Mouse (Mus musculus) embryonic facial prominence, embryonic 14.5 days (tissue): ENCODE results near the gene Tead3. TPM values are rescaled to one million over a fixed set of nuclear protein-coding genes. Genes with fewer than 3 reads are reported as not detected.

ENCODE experiments used
- ATAC-seq: fragments of 200-750 bp; cut with Nextera tagmentation; 2 replicates; pipeline ENCODE4 v1.8.0; 2017; ENCODE audit warnings: low read depth, moderate number of reproducible peaks, moderate TSS enrichment
- DNase-seq: peaks from one replicate; pipeline ENCODE4 v3.0.0-alpha.2; 2015; ENCODE audit warnings: low spot score
- H3K27ac ChIP-seq: fragments of 300-500 bp; sonication (generic); replicated peaks from 2 replicates; pipeline ENCODE4 v1.5.1; 2014; ENCODE audit warnings: low read depth, mild to moderate bottlenecking, low read length, moderate library complexity
- H3K27me3 ChIP-seq: fragments of 300-500 bp; sonication (generic); replicated peaks from 2 replicates; pipeline ENCODE4 v1.6.1; 2014; ENCODE audit warnings: low read length; ENCODE audit not compliant: control insufficient read depth, insufficient read depth
- H3K36me3 ChIP-seq: fragments of 300-500 bp; sonication (generic); 2 replicates; pipeline ENCODE4 v1.6.1; 2014; ENCODE audit warnings: low read length, mixed read lengths; ENCODE audit not compliant: control insufficient read depth, insufficient read depth
- H3K4me1 ChIP-seq: fragments of 300-500 bp; sonication (generic); 2 replicates; pipeline ENCODE4 v1.6.1; 2014; ENCODE audit warnings: antibody characterized with exemption, low read length; ENCODE audit not compliant: control insufficient read depth, insufficient read depth
- H3K4me2 ChIP-seq: fragments of 300-500 bp; sonication (generic); 2 replicates; pipeline ENCODE4 v1.6.1; 2014; ENCODE audit warnings: low read depth, mild to moderate bottlenecking, low read length, moderate library complexity, mixed read lengths
- H3K4me3 ChIP-seq: fragments of 300-500 bp; sonication (generic); 2 replicates; pipeline ENCODE4 v1.5.1; 2014; ENCODE audit warnings: low read depth, mild to moderate bottlenecking, low read length
- H3K9ac ChIP-seq: fragments of 300-500 bp; sonication (generic); 2 replicates; pipeline ENCODE4 v1.6.1; 2014; ENCODE audit warnings: low read depth, mild to moderate bottlenecking, low read length, moderate library complexity, mixed read lengths
- H3K9me3 ChIP-seq: fragments of 300-500 bp; sonication (generic); 2 replicates; pipeline ENCODE4 v1.6.1; 2016; ENCODE audit warnings: low read length; ENCODE audit not compliant: control insufficient read depth
- WGBS: fragments of 180-500 bp; shearing (Covaris S2); extraction: QIAGEN DNeasy Blood & Tissue Kit; methylation state at CpG from one replicate; pipeline ENCODE4 v1.1.7; 2014; 5-methylcytosine and 5-hydroxymethylcytosine counted together
- polyA plus RNA-seq: library from polyadenylated mRNA; unstranded; fragments of >200 nt; fragmentation: Nextera tagmentation; extraction: Ambion mirVana; gene quantifications from 2 replicates; pipeline ENCODE4 v1.2.1, GENCODE M21; 2014

Gene Tead3
- polyA plus RNA-seq, 1 experiment from 2014 or later: 11.3 TPM

DNA sequence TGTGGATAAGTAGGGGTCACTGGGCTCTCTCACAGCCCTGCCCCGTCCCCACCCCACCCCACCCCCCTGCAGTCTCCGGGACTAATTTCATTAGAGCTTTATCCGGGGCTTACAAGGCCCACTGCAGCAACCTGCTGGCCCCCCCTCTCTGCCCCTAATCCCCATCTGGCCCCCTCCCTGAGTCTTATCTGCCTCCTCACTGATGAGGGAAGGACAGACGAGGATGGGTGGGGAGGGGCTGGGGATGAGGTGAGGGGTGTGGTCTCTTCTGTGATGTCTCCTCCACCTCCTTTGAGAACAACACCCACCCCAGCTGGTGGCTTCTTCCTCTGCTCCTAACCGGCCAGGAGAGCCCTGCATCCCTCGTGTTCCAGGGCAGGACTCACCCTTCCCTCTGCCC, 29.6 kb upstream of the Tead3 start:
- no peaks in the 10 kb centered on the region for H3K9me3 ChIP-seq
- no peak overlapping the region for H3K9ac ChIP-seq
- H3K27ac ChIP-seq: no peak overlapping the region
- ATAC-seq (no peak), DNase-seq (no peak)
- H3K4me3 ChIP-seq: no peak overlapping the region
- no peak overlapping the region for H3K4me2 ChIP-seq
- H3K27me3 ChIP-seq: peaks cover 5% of the 10 kb centered on the region
- no peaks in the 10 kb centered on the region for H3K36me3 ChIP-seq
- H3K4me1 ChIP-seq: no peaks in the 10 kb centered on the region
- 0% methylated on average over 5 of the region's 6 CpGs for WGBS

DNA sequence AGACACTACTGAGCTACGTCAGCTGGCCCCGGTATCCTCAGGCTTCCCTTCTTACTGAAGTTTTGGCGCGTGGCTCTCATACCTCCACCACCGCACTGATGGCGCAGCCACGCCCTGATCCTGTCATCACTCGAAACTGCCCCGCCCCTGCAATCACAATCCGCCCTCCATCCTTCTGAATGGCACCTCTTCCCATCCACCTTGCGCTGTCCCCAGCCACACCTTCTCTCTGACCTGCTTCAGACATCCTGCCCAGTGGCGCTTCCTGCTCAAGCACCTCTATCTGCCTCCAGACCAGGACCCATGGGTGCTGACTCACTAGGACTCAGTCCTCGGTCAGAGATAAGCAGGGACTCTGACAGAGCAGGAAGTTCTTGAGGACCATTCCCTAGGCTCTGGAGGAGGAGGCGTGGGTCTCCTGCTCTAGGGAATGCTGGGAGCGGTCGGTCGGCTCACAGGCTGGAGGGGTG, 25.0 kb upstream of the Tead3 start:
- H3K4me2 ChIP-seq: no peak overlapping the region
- no peaks in the 10 kb centered on the region for H3K4me1 ChIP-seq
- H3K36me3 ChIP-seq: no peaks in the 10 kb centered on the region
- H3K27ac ChIP-seq: no peak overlapping the region
- no peak overlapping the region for H3K9ac ChIP-seq
- H3K4me3 ChIP-seq: no peak overlapping the region
- peak; percentile 35; the same call in 1 of the 2 replicates for ATAC-seq
- DNase-seq: no peak
- peaks cover 13% of the 10 kb centered on the region for H3K27me3 ChIP-seq
- H3K9me3 ChIP-seq: no peaks in the 10 kb centered on the region
- 15% methylated on average over 16 of the region's 17 CpGs for WGBS

DNA sequence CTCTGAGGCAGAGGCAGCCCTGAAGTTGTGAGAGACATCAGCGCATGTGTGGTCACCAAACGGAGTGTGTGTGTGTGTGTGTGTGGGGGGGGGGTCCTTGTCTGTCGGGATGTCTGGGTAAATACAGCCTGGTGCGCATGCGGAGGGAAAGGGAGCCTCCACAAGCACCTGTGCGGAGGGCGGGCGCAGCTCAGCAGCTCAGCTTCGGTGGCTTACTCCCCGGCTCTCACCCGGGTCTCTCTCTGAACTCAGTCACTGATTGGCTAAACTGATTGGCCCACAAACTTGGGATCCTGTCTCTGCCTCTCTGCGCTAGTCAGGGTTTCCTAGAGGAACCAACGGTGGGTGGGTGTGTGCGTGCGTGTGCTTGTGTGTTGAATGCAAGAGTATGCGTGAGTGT, 23.9 kb upstream of the Tead3 start:
- 19% methylated on average over 15 of the region's 16 CpGs for WGBS

DNA sequence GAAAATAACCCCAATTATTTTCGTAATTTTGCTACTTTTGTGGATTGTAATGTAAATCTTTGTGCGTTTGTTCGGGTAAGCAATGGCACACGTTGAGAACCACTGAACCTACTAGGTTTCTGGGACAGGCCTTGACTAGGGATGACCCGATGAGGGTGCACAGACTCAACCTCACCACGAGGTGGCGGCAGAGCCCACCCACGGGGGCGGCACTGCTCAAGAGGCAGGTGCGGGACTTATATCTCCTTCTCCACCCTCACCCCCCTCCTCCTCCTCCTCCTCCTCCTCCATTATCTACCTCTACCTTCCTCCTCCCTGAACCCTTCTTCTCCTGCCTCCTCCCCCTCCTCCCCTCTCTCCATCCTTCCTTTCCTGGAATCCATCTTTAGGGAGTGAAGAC, 23.2 kb upstream of the Tead3 start:
- no peak overlapping the region for H3K4me3 ChIP-seq
- H3K27me3 ChIP-seq: peaks cover 13% of the 10 kb centered on the region
- no peaks in the 10 kb centered on the region for H3K36me3 ChIP-seq
- H3K27ac ChIP-seq: no peak overlapping the region
- DNase-seq (no peak), ATAC-seq (no peak; the same call in 1 of the 2 replicates)
- 21% methylated on average over 9 of the region's 10 CpGs for WGBS
- no peaks in the 10 kb centered on the region for H3K9me3 ChIP-seq
- H3K4me1 ChIP-seq: no peaks in the 10 kb centered on the region
- H3K9ac ChIP-seq: no peak overlapping the region
- H3K4me2 ChIP-seq: 0 out of 2 replicates have a peak overlapping the region, but pooled peaks have one; percentile 2

More for the DNA sequence above, 23.9 kb upstream of the Tead3 start:
- Histone ChIP-seq H3K27me3 (peaks cover 13% of the 10 kb centered on the region), H3K9me3 (no peaks in the 10 kb centered on the region), H3K36me3 (no peaks in the 10 kb centered on the region), H3K4me3 (no peak overlapping the region), H3K9ac (no peak overlapping the region), H3K27ac (no peak overlapping the region), H3K4me2 (peak overlapping the region; percentile 2; the same call in 1 of the 2 replicates), H3K4me1 (no peaks in the 10 kb centered on the region)
- no peak for DNase-seq
- no peak for ATAC-seq

DNA sequence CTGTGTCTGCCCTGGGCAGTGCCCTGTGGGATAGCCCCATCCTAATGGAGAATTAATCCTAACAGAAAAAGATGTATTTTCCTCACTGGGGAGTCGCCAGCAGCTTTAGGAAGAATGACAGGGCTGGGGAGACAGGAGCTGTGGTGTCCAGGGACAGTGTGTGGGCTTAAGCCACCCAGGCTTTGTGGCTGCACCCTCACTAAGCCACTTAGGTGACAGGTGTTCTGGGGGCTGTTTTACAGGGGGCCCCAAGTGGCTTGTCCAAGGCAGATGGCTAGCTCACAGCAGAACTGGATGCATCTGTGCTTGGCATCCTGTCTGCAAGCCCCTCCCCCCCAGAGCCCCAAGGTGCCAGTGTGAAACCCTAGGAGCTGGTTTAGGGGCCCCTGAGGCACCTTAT, 21.3 kb upstream of the Tead3 start:
- no peak for ATAC-seq
- no peak overlapping the region for H3K9ac ChIP-seq
- H3K4me2 ChIP-seq: no peak overlapping the region
- H3K27ac ChIP-seq: no peak overlapping the region
- H3K4me3 ChIP-seq: no peak overlapping the region
- no peak for DNase-seq
- H3K9me3 ChIP-seq: no peaks in the 10 kb centered on the region
- H3K27me3 ChIP-seq: peaks cover 13% of the 10 kb centered on the region
- WGBS: 64% methylated on average over 1 of the region's 1 CpGs
- H3K4me1 ChIP-seq: no peaks in the 10 kb centered on the region
- no peaks in the 10 kb centered on the region for H3K36me3 ChIP-seq

DNA sequence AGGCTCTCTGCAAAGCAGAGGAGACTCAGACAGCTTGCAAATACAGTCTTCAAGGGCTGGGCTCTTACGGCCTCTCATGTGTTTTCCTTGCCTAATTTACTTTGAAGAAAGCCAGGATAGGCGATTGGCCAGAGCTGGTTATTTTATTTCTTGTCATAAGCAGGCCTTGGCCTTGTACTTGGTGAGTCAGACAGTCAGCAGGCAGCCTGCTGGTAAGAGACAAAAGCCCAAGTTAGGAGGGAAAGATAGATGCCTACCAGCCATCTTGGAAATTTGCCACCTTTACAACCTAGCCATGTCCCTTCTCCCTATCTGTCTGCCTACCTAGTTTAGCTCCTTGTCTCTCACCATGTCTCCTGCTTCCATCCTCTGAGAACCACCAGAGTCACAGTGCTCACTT, 20.7 kb upstream of the Tead3 start:
- DNase-seq (no peak), ATAC-seq (no peak)
- 64% methylated on average over 2 of the region's 2 CpGs for WGBS
- Histone ChIP-seq H3K4me3 (no peak overlapping the region), H3K27me3 (peaks cover 13% of the 10 kb centered on the region), H3K9ac (no peak overlapping the region), H3K9me3 (no peaks in the 10 kb centered on the region), H3K4me1 (no peaks in the 10 kb centered on the region), H3K27ac (no peak overlapping the region), H3K4me2 (no peak overlapping the region), H3K36me3 (no peaks in the 10 kb centered on the region)

DNA sequence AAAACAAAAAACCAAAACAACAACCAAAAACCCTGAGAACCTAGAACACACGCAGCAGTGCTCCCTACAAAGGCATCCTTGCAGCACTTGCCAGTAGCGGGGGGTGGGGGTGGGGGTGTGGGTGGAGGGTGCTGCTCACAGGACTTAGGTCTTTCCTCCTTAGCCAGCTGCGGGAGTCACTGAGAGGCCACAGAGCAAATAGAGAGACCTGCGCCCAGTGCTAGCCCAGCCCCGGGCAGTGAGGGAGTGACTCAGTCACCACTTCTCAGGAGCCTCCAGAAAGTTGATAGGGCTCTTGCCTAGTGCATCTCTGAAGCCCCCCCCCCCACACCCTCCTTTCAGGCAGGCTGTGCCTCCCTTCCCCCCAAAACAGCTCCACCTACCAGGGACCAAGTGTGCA, 18.4 kb upstream of the Tead3 start:
- Histone ChIP-seq H3K27ac (no peak overlapping the region), H3K27me3 (peaks cover 13% of the 10 kb centered on the region), H3K4me1 (peaks cover 5% of the 10 kb centered on the region; the same call in 1 of the 2 replicates), H3K9me3 (no peaks in the 10 kb centered on the region), H3K36me3 (no peaks in the 10 kb centered on the region), H3K4me2 (no peak overlapping the region), H3K9ac (no peak overlapping the region), H3K4me3 (no peak overlapping the region)
- 71% methylated on average over 5 of the region's 5 CpGs for WGBS
- ATAC-seq (no peak), DNase-seq (no peak)

DNA sequence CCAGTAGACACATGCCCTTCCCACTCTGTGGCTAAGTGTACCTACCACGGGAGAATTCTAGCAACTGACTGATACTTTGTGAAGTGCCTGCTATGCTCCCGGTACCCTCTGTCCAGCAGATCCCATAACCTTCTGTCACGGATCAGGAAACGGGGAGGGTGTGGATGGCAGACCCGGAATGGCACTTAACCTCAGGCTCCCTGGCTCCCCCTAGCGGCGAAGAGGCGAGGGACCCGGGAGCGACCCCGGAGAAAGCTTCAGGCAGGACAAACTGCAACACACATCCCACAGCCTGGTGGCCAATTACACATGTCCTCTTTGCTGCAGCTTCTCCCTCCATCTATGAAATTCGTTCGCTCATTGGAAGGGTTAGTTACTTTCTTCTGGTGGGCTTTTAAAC, 17.8 kb upstream of the Tead3 start:
- H3K27me3 ChIP-seq: peaks cover 19% of the 10 kb centered on the region
- no peak overlapping the region for H3K27ac ChIP-seq
- no peak overlapping the region for H3K4me3 ChIP-seq
- no peak for ATAC-seq
- H3K9me3 ChIP-seq: no peaks in the 10 kb centered on the region
- WGBS: 7% methylated on average over 13 of the region's 13 CpGs
- H3K36me3 ChIP-seq: no peaks in the 10 kb centered on the region
- no peak overlapping the region for H3K4me2 ChIP-seq
- H3K4me1 ChIP-seq: peaks cover 11% of the 10 kb centered on the region
- no peak overlapping the region for H3K9ac ChIP-seq
- peak; percentile 68 for DNase-seq

DNA sequence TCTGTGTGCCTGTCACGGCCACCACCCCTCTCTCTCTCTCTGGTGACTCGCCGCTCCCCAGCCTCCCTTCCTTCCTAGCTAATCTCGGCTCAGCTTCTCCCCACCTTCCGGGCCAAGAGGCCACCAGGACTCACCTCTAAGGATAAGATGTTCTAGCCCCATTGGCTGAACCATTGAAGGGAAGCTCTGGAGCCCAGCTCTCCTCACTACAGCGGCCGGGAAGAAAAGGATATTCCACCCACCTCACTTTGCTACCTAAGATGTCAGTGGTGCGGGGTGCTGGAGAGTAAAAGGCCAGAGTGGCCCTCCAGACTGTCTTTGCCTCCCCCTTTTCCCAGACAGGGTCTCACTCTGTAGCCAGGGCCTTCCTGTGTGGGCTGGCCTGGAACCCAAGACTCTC, 14.5 kb upstream of the Tead3 start, which contains the start of gene Tulp1:
Gene Tulp1 (minus strand): TSS at position 101 of the 400 bp plus-strand sequence.
- DNase-seq (no peak), ATAC-seq (no peak)
- no peak within 1 kb of the TSS for H3K27ac ChIP-seq
- H3K4me2 ChIP-seq: peak within 1 kb of the TSS; percentile 65
- H3K4me1 ChIP-seq: peaks cover 23% of the 10 kb centered on the region
- H3K27me3 ChIP-seq: peaks cover 23% of the 10 kb centered on the region
- peak within 1 kb of the TSS; percentile 57 for H3K9ac ChIP-seq
- 47% methylated on average over 8 of the region's 8 CpGs for WGBS
- H3K36me3 ChIP-seq: no peaks in the 10 kb centered on the region
- H3K9me3 ChIP-seq: no peaks in the 10 kb centered on the region
- peak within 1 kb of the TSS; percentile 33 for H3K4me3 ChIP-seq
